Mouse (Mus musculus) granulocyte monocyte progenitor cell, adult 5-6 weeks (primary cell): Measurements from ENCODE around the gene Wtap. TPM values are rescaled to one million over a fixed set of nuclear protein-coding genes. Genes with fewer than 3 reads are reported as not detected.
A peak's percentile ranks its signal among the peaks of the same experiment; 100 is the strongest.
"Not testable (repeated sequence)": the region's sequence is repeated elsewhere in the genome, so short reads cannot be mapped to it uniquely, and the experiment has no call there.

Experiments used
- ATAC-seq: replicated peaks from 2 replicates; pipeline ENCODE4 v1.8.0; 2016; ENCODE audit warnings: mild to moderate bottlenecking, moderate TSS enrichment, inconsistent platforms; ENCODE audit not compliant: poor library complexity, severe bottlenecking
- total RNA-seq, 2 experiments: library from RNA; stranded (forward) in 1 of 2; stranded (reverse) in 1 of 2; fragments of 200-712, 200-1000 nt in 1 of 2; fragments of >200 nt in 1 of 2; fragmentation: Nextera tagmentation in 1 of 2; gene quantifications; 2 replicates each; pipeline ENCODE4 v1.2.3; 2014 to 2017

Wtap gene
- 82.6 and 83.4 TPM in 2 replicates for total RNA-seq (2014; fragmentation: Nextera tagmentation)
- total RNA-seq (2017) = 208 and 223 TPM in 2 replicates

DNA sequence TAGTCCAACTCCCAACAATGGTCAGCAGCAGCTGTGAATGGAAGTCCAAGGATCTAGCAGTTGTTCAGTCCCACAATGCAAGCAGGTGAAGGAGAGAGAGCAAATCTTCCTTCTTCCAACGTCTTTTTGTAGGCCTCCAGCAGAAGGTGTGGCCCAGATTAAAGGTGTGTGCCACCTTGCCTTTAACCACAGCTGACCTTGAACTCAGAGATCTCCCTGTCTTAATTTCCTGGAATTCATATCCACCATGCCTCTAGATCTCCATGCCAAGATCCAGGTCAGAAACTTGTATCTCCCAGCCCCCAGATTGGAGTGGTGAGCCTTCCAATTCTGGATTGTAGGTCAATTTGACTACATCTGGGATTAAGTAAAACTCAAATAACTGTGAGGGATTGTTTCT, at the start of gene Wtap:
TSS of gene Wtap (minus strand) at position 101 of the 400 bp plus-strand sequence.
- ATAC-seq = no peak

DNA sequence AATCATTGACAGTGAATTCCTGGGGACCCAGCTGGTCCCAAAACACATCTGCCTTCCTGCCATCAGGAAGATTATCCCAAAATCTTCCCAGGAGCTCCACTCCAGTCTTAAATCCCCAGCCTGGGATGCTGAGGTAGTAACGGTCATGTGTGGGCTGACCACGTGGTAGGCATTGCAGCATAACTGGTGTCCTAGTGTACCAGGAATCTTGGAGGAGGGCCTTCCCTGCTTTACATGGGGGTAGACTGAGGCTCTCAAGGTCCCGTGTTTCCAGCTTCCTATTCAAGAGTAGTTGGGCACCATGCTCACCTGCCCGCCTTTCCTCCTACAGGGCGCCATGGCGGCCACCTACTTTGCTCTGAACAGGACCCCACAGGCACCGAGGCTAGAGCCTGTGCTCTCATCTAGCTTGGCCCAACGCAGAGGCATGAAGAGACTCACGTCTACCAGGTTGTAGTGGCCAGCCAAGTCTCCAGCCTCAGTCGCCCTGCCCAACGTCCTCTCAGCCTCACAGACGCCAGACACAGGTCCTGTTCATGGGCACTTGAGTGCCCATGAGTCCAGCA, 42.7 kb upstream of the Wtap start:
- ATAC-seq = not testable (repeated sequence)

DNA sequence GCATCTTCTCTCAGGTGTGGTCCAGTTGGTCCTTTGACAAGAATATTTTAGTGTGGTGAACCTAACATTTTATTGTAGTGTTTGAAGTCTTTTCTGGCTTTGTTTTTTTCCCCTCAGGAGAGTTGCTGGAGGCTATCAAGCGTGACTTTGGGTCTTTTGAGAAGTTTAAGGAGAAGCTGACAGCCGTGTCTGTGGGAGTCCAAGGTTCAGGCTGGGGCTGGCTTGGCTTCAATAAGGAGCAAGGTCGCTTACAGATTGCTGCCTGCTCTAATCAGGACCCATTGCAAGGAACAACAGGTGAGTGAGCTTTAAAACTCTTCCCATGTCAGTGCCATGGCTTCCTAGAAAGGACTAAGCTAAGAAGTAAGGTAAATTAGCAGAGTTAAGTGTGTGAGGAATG, 19.3 kb upstream of the Wtap start:
- no peak for ATAC-seq

DNA sequence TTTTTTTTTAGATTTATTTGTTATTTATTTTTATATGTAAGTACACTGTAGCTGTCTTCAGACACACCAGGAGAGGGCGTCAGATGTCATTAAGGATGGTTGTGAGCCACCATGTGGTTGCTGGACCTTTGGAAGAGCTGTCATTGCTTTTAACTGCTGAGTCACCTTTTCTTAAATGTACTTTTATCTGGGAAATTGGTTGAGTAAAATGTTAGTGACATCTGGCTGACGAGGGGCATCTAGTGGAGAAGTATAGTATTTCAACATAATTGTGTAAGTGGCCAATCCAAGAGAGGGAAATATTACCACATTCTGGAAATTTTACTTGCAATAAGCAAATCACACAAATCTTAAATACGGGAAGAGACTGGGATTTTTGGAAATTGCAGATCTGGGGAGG, 15.9 kb upstream of the Wtap start:
- ATAC-seq = peak; percentile 71

DNA sequence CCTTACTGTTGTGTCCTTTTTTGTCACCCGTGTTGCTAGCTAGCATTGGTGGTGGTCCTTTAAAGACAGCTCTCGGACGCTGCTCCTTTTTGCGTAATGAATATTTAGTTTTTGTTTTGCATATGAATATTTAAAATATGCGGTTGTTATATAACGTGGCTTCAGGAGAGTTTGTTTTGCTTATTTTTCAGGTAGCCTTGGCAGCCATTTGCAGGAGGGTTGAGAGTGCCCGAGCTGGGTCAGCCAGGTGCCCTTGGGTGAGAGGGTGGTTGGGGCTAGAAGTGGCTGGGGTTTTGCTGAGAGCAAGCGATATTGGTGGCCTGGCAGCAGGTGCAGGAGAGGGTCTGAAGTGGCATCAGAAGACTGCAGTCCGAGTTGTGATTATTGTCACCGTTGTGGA, 14.6 kb upstream of the Wtap start:
- ATAC-seq = no peak

DNA sequence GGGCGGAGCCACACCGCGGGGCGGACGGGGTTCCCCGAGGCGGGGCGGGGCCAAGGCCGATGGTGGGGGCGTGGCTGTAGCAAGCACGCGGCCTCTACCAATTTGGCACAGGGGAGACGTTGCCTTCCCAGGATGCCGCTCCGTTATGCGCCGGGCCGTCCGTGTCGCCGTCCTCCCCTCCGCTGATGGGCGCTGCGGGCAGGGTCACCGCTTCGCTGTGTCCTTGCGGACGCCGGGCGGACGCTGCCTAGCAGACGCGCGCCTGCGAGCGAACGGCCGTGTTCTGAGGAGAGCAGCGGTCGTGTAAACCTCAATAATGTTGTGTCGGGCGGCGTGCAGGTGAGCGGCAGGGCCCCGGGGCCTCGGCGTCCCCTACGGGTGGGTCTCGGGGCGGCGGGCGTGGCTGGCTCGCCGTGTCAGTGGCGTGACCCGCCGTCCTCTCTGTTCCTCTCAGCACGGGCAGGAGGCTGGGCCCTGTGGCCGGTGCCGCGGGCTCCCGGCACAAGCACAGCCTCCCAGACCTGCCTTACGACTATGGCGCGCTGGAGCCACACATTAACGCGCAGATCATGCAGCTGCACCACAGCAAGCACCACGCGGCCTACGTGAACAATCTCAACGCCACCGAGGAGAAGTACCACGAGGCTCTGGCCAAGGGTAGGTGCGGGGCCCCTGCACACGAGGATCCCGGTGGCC, 13.9 kb upstream of the Wtap start:
- peak; percentile 91 for ATAC-seq

DNA sequence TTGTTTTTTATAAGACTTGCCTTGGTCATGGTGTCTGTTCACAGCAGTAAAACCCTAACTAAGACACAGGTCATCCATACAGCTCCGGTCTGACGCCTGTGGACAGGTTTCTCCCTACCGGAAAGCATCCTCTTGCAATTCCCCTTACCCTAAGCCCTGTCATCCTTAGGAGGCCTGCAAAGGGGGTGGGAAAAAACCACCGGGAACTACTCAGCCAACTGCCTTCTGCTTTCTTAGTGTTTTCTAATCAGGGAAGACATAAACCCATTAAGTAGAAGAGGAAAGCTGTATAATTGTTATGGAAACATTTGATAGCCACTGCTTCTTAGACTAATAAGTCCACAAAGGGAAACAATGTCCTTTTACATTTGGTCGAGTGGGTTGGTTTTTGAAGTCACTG, 13.0 kb upstream of the Wtap start:
- no peak for ATAC-seq

DNA sequence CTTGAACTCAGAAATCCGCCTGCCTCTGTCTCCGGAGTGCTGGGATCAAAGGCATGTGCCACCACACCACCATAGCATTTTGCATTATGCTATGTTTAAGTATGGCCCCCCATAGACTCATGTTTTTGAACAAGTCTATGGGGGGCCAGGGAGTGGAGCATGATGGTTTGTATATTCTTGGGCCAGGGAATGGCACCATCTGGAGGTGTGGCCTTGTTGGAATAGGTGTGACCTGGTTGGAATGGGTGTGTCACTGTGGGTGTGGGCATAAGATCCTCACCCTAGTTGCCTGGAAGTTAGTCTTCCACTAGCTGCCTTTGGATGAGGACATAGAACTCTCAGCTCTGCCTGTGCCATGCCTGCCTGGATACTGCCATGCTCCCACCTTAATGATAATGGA, 12.6 kb upstream of the Wtap start, which contains the start of gene Sod2:
TSS of gene Sod2 (plus strand) at position 301 of the 400 bp plus-strand sequence.
- not testable (repeated sequence) for ATAC-seq

DNA sequence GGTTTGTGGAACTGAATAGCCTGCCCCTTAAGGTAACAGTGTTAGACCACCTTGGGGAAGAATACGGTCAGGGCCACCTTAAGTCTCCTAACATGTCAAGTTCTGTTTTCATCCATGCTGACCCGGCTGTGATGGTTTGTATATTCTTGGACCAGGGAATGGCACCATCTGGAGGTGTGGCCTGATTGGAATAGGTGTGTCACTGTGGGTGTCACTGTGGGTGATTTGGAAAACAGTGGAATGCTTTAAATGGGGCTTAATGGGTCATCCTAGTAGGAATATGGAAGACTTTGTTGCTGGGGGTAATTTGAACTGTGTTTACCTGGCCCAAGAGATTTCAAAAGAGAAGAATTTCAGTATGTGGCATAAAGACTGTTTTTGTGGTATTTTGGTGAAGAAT, 10.5 kb upstream of the Wtap start:
- ATAC-seq = not testable (repeated sequence)

DNA sequence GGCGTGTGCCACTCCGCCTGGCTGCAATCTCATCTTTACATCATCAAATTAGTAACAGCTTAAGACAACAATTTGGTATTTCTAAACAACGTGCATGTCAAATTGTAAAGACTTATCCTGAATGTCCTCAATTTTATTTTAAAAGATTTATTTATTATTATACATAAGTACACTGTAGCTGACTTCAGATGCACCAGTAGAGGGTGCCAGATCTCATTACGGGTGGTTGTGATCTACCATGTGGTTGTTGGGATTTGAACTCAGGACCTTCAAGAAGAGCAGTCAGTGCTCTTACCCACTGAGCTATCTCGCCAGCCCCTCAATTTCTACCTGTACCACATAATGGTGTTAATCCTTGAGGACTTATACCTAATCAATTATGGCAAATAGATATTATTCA, 8.3 kb upstream of the Wtap start:
- ATAC-seq = not testable (repeated sequence)

DNA sequence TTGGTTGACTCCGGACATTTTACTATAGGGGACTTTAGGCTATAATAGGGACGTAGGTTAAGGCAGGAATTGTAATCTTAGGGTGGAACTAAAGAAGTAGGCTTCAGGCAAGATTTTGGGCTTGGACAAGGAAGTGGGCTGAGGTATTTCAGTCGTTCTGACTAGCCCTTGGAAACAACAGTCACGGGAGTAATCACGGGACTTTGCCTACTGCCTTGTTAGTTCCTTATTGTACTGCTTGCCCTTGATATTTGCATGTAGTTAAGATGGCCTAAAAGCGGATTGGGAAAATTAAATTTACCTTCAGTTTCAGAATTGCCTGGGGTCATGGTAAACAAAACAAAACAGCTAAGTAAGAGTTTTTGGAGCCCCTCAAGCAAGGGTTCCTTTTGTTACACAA, 5.1 kb upstream of the Wtap start:
- no peak for ATAC-seq

DNA sequence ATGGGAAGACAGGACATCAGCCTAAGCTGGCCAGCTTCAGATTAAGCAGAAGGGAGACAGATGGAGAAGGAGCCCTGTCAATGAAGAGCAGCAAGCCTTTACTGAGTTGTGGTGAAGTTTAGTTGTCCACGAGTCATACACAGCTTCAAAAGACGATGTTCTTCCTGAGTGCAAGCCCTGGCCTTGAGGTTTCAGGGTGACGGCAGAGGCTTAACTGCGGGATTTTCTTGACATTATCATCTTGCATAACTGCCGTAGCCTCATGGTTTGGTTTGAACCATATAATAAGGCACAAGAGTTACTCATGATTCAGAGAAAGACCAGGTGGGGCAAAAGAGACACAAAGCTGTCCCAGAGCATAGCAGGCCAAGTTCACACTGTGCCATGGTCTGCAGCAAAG, 3.9 kb upstream of the Wtap start:
- ATAC-seq = no peak

DNA sequence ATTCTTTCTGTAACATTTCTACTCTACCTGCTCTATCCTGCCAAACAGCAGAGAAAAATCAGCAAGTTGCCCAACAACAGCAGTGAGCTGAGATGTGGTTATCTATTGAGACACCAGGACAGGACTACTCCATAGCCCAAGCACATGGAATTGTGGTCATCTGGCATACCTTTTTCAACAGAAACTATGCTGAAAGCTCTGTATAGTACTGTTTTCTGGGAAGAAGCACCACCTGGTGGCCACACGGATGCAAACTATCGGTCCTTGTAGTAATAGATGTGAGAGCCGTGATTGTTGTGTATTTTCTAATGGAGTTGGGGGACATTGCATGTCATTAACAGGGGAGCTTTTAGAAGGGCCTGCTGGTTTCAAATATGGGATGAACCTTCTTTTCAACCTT, 2.4 kb upstream of the Wtap start:
- 0 out of 2 replicates have a peak, but pooled peaks have one; percentile 13 for ATAC-seq

DNA sequence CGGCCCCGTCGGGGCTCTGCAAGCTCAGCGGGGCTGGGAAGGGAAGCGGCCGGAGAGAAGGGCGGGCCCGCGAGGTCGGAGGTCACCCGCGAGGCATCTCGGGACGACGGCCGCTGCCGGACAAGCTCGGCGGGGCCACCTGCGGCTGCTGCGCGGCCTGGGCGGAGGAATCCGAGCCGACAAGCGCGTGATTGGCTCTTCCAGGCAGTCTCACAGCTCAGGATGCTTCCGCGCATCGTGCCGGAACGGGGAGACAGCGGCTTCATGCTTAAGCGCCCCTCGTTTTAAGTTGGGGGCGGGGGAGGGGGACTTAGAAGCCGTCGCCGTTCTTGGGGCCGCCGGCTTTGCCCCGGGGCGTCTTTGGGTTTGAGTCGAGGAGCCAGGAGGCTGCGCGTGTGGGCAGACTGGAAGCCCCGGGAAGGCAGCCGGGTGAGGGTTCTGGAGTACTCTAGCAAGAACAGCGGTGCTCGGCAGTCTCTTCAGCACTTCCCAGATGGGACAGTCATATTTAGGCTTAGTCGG, 1.4 kb downstream of the Wtap start:
- peak; percentile 76 for ATAC-seq

DNA sequence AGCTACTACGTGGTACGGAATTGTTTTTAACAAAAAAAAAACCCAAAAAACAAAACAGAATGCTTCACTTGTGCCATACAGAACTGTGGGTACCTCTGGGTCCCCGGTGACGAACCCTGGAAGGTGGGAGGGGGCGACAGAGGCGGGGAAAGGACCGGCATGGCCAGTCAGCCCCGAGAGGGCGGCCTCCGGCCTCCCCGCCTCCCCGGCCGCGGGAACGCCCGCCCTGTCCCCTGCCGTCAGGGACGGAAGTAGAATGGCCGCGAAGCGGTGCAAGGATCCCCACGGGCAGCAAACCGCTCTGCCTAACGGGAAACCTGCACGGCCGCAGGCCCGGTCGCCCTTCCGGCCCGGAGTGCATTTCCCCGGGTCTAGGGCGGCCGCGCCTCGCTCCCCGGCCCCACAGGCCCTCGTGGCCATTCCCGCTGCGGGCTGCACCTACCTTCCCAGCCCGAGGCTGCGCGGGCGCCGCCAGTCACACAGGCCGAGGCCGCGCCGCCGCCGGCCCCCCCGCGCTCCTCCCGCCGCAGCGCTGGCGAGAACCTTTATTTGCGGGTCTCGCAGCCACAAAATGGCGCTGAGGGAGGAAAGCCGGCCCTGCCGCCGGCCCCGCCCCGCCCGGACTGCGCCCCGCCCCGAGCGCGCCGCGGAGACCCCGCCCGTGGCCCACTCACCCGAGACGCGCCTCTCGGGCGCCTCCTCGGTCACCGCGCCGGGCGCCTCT, 2.2 kb downstream of the Wtap start:
- ATAC-seq = peak; percentile 68

DNA sequence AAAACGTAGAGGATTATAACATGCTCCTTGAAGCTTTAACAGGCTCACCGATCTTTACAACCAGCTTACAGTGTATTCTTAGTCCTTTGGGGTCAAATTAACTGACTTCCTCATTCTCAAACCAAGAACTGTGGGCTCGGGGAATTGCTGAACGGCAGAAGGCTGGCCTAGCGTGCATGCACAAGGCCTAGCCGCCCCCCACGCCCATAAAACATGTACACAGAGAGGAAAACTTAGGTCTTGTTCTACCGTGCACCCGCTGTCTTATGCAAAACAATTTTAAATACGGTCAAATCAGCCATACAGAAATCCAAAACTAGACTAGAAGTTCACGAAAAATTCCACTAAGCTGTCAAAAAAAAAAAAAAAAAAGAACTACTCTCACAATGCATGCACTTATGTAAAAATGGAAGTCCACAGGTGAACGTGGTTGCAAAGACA, 2.8 kb downstream of the Wtap start:
- ATAC-seq = peak; percentile 53

DNA sequence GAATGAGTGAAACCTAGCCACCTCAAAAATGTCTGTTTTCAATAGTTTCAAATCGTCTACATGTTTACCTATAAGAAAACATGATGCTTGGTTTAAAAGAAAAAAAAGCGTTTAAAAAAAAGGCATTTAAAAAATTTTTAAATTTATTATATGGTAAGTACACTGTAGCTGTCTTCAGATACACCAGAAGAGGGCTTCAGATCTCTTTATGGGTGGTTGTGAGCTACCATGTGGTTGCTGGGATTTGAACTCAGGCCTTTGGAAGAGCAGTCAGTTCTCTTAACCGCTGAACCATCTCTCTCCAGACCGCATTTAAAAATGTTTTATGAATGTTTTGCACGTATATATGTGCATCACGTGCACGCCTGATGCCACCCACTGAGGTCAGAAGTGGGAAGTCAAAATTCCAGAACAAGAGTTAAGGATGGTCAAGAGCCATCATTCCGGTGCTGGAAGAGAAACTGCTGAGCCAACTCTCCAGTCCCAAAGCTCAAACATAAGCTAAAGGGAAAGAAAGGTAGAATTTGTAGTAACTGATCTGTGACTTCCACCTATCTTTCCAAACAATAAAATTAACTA, 3.3 kb downstream of the Wtap start:
- ATAC-seq = no peak

DNA sequence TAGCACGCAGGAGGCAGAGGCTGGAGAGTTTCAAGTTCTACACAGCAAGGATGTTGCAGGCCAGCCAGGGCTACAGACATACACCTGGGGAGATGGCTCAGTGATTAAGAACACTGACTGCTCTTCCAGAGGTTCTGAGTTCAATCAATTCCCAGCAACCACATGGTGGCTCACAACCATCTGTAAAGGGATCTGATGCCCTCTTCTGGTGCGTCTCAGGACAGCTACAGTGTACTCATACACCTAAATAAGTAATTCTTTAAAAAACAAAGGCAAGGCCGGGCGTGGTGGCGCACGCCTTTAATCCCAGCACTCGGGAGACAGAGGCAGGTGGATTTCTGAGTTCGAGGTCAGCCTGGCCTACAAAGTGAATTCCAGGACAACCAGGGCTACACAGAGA, 5.9 kb downstream of the Wtap start:
- ATAC-seq = not testable (repeated sequence)

DNA sequence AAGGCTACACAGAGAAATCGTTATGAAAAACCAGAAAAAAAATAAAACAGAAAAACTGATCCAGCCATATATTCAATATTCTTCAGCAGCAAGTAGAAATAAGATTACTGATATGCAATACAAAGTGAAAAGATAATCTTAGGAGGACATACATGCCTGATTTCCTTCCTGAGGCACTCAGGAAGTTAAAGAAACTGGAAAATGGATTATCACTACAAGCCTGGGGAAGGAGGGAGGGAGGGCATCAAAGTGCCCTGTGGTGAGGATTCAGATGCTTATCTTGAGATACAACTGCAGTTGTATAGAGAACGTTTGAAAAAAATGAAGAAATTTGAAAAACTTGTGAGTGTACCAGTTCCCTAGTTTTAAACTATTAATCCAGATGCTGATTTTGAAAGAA, 10.0 kb downstream of the Wtap start:
- ATAC-seq = no peak; the same call in 1 of the 2 replicates

DNA sequence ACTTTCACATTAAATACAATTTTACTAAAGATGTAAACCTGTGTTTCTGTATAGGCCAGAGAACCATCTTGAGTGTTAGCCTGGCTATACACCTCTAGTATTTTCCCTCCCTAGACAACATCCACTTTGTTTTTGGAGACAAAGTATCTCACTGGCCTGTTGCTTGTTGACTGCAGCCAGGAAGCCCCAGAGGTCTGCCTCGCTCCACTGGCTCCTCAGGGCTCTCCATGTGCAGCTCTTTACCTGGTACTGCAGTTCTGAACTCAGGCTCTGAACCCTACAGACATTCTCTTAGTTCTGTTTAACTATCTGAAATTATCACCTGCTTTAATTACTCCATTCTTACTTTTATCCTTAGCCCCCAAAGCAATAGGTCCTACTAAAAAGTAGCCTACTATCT, 15.4 kb downstream of the Wtap start:
- ATAC-seq = no peak

DNA sequence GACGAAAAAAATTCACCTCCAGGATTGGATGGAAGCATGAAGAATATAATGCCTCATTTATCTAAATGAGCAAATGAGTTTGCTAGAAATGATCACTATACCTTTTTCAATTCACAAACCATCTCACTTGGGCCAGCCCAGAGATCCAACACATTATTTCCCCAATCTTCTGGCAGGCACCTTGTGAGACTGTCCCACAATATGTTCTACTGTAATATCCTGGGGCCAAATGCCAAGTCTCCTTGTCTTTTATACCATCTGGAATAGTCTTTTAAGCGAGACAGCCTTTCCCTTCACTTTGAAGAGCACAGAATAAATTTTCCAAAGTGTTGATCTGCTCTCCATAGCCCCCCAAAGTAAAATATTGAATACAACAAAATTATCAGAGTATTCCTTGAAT, 20.1 kb downstream of the Wtap start:
- no peak for ATAC-seq
